Mouse (Mus musculus) embryonic fibroblast, embryonic 13.5 days (primary cell): ENCODE data around the gene Naif1.

Experiments used
- CTCF ChIP-seq: IDR thresholded peaks from 2 replicates; pipeline ENCODE4 v1.5.1; 2011; ENCODE audit warnings: mild to moderate bottlenecking, control low read depth, low read length, moderate library complexity, borderline replicate concordance; ENCODE audit not compliant: insufficient read depth
- POLR2A ChIP-seq: IDR thresholded peaks from 2 replicates; pipeline ENCODE4 v1.6.1; 2011; ENCODE audit warnings: low read depth, mild to moderate bottlenecking, control low read depth, low read length, moderate library complexity

GRCm38 (mm10) chr2:32496190-32496589 lies 45.9 kb downstream of the Naif1 start:
- TF ChIP-seq CTCF (no peak), POLR2A (no peak)
